Mouse (Mus musculus): ENCODE data around the gene Fhit. TPM values are rescaled to one million over a fixed set of nuclear protein-coding genes. Genes with fewer than 3 reads are reported as not detected.
A peak's percentile ranks its signal among the peaks of the same experiment; 100 is the strongest.

Gene Fhit
- polyA plus RNA-seq, 1 experiment from 2014 or later: 7.8 TPM

DNA sequence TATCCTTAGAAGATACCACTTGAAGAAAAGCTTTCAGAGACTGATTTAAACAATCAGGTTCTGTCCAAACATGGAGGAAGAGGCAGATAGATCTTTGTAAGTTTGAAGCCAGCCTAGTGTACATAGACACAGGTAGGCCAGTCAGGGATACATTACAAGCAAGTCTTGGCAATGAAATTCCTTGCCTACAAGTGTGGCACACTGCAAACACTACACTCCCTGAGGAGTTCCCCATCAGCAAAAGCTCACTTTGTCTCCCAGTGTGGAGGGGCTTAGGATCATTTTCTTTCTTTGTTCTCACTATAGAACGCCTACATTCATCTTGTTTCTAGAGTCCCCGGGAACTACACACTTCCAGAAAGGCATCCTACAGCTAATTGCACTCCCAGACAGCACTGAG, 1126.6 kb downstream of the Fhit start:
- ATAC-seq: no peak
- no peak overlapping the region for H3K9ac ChIP-seq (replicated peaks)
- no peak overlapping the region for H3K27ac ChIP-seq
- no peak overlapping the region for H3K4me2 ChIP-seq (replicated peaks)
- WGBS: 13% methylated on average over 2 of the region's 2 CpGs
- peaks cover 11% of the 10 kb centered on the region; the same call in 1 of the 2 replicates for H3K27me3 ChIP-seq
- no peaks in the 10 kb centered on the region for H3K4me1 ChIP-seq (replicated peaks)
- H3K36me3 ChIP-seq: no peaks in the 10 kb centered on the region
- no peaks in the 10 kb centered on the region for H3K9me3 ChIP-seq
- no peak overlapping the region for H3K4me3 ChIP-seq (replicated peaks)

DNA sequence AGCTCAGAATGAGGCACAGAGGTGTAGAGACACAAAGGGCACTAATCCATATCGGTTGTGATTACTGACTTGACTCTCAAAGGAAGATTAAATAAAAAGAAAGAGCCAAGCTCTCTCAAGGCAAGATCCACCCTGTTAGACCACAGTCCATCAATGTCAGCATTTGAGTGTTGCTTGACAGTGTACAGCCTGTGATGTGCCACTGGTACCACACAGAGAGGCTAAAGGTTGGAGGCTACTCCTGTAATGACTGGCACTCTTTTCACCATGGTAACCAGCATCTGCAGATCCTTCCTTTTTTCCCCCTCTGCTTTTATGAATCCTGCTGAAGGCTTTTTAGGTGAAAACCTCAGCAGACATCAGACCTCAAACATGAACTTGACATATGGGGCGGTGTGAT, 1138.5 kb downstream of the Fhit start:
- Histone ChIP-seq H3K4me2 (replicated peaks) (no peak overlapping the region), H3K27me3 (no peaks in the 10 kb centered on the region), H3K9ac (replicated peaks) (no peak overlapping the region), H3K36me3 (no peaks in the 10 kb centered on the region), H3K9me3 (0 out of 2 replicates have a peak, but pooled peaks cover 6% of the 10 kb centered on the region), H3K27ac (no peak overlapping the region), H3K4me1 (replicated peaks) (peaks cover 22% of the 10 kb centered on the region), H3K4me3 (replicated peaks) (no peak overlapping the region)
- peak; percentile 65; the same call in 1 of the 2 replicates for ATAC-seq
- WGBS: 58% methylated on average over 2 of the region's 2 CpGs

DNA sequence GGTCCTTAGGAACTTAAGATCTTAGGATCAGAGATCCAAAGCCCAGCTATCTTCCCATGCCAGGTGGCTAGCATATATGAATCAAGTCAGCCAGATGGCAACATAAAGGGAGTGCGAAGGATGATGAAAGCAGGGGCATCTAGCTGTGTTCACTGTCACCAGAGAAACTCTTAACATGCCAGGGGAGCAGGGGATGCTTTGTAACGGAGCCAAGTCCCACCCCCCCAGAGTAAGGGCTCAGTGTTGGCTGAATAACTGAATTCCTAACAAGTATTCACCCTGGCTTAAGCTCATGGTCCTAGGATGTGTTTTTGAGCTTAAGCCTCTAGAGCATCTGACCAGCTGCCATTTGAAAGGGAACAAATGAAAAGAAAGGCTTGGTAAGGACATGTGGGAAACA, 1139.5 kb downstream of the Fhit start:
- WGBS: 16% methylated on average over 2 of the region's 2 CpGs

DNA sequence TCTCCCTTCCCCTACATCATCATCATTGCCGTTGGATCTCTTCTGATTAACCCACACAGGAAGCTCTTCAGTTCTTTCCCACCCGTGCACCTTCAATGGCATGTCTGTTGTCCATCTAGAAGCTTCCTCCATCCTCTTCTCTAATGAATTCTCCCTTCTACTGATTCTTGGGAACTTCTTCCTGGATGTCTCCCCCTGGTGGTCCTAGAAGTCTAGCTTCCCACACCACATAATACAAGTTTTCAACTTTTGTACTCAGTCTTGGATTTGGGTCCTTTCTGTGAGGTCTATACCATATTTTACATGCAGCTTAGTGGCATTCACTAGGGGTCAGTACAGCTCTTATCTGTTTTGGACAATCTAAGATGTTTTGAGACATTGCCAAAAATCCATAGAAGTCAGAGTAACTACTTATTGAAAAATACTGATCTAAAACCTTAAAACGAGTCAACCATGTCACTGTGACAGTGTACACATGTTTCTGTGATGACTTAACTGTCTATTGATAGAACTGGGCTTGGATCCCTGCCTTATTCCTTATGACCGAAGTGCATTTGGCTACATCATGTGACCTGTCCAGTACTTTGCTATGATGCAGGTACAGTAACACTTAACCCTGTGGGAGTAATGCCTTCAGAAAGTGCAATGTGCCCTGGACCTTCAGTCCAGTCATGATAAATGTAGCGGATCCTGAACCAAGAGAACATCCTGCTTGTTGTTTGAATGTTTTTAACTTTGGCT, 1141.3 kb downstream of the Fhit start:
- no peak overlapping the region for H3K4me3 ChIP-seq (replicated peaks)
- peaks cover 22% of the 10 kb centered on the region for H3K4me1 ChIP-seq (replicated peaks)
- H3K27ac ChIP-seq: no peak overlapping the region
- no peak overlapping the region for H3K4me2 ChIP-seq (replicated peaks)
- H3K9ac ChIP-seq (replicated peaks): no peak overlapping the region
- H3K27me3 ChIP-seq: no peaks in the 10 kb centered on the region
- ATAC-seq: no peak
- 86% methylated on average over 5 of the region's 5 CpGs for WGBS
- H3K36me3 ChIP-seq: no peaks in the 10 kb centered on the region
- no peaks in the 10 kb centered on the region for H3K9me3 ChIP-seq

More for the DNA sequence above, 1139.5 kb downstream of the Fhit start:
- H3K4me3 ChIP-seq (replicated peaks): no peak overlapping the region
- ATAC-seq: peak; percentile 82
- H3K9ac ChIP-seq (replicated peaks): no peak overlapping the region
- H3K27me3 ChIP-seq: no peaks in the 10 kb centered on the region
- no peaks in the 10 kb centered on the region for H3K36me3 ChIP-seq
- H3K27ac ChIP-seq: peak overlapping the region; percentile 9; the same call in 1 of the 2 replicates
- H3K4me2 ChIP-seq (replicated peaks): no peak overlapping the region
- H3K4me1 ChIP-seq (replicated peaks): peaks cover 22% of the 10 kb centered on the region
- H3K9me3 ChIP-seq: no peaks in the 10 kb centered on the region

DNA sequence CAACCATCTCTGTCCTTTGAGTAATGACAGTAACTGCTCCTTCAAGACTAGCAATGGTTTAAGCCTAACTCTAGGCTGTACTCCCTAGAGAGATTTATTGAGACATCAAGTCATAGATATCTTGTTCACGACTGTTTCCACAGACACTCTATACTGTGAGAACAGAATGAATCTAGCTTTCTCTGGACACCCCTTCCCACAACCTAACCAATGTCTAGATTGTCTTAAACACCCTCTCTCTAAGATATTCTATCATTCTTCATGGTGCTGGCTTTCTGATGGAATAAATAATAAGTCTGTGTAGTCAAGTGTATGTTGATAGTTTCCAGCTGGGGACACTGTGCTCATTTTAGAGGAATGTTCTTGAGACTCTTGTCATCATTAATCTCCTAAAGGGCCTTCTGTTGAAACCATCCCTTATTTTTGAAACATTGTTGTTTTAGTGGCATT, 1148.0 kb downstream of the Fhit start:
- ATAC-seq: no peak
- Histone ChIP-seq H3K27ac (no peak overlapping the region), H3K4me2 (replicated peaks) (no peak overlapping the region), H3K9me3 (no peaks in the 10 kb centered on the region), H3K4me3 (replicated peaks) (no peak overlapping the region), H3K36me3 (no peaks in the 10 kb centered on the region), H3K27me3 (no peaks in the 10 kb centered on the region), H3K4me1 (replicated peaks) (no peaks in the 10 kb centered on the region), H3K9ac (replicated peaks) (no peak overlapping the region)
- WGBS: 80% methylated on average over 1 of the region's 1 CpGs

DNA sequence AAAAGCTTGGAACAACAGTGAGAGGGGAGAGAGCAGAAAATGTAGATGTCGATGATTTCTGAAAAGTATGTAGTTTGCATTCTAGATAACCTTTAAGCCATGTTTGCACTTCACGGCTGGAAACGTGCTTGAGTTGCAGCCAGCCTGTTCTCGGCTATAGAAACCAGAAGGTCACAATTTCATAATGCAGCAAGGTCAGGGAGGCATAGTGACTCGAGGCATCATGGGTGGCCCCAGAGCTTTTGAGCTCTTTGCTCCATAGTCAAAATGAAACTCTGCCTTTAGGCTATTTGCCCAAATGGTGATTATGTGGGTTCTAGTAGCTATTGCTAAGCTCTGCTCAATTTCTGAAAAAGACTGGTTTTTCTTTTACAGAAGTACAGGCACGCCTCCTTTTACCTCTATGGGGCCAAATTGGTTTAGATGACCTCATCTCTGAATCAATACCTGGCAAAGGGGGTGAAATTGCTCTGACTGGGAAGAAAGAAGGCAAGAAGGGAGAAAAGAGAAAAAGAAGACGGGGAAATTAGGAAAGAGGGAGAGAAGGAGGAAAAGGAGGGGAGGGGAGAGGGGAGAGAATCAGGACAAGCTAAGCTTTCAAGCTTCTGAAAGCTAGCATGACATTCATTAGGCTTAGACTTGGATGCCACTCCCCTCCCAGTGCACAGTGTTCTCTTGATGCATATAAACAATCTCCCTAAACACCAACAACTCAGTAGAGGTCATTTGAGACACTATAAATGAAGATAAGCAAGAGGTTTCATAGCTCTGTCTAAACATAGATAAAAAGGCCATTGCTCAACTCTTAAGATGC, 1148.6 kb downstream of the Fhit start:
- H3K27ac ChIP-seq: no peak overlapping the region
- H3K27me3 ChIP-seq: no peaks in the 10 kb centered on the region
- H3K9me3 ChIP-seq: no peaks in the 10 kb centered on the region
- no peak for ATAC-seq
- 50% methylated on average over 7 of the region's 7 CpGs for WGBS
- no peaks in the 10 kb centered on the region for H3K36me3 ChIP-seq
- H3K9ac ChIP-seq (replicated peaks): no peak overlapping the region
- no peak overlapping the region for H3K4me2 ChIP-seq (replicated peaks)
- no peak overlapping the region for H3K4me3 ChIP-seq (replicated peaks)
- no peaks in the 10 kb centered on the region for H3K4me1 ChIP-seq (replicated peaks)

DNA sequence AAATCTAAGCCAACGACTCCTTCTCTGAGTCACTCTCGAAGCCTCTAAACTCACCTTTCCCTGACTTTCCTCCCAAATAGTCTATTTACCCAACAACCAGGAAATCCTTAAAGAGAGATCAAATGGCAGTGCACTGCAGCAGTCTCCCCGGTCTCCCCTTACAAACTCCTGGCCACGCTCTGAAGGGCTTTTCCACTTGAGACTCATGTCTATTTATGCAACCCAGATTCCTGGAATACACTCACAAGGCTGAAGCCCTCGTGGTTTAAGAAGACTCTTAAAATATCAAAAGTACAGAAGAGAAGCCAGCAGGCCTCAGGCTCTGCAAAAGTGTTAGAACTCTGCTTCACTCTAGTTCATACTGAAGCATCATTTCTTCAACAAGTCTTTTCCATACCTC, 1155.6 kb downstream of the Fhit start:
- Histone ChIP-seq H3K27ac (no peak overlapping the region), H3K36me3 (no peaks in the 10 kb centered on the region), H3K4me2 (replicated peaks) (no peak overlapping the region), H3K9me3 (no peaks in the 10 kb centered on the region), H3K9ac (replicated peaks) (no peak overlapping the region), H3K27me3 (no peaks in the 10 kb centered on the region), H3K4me1 (replicated peaks) (no peaks in the 10 kb centered on the region), H3K4me3 (replicated peaks) (no peak overlapping the region)
- WGBS: 80% methylated on average over 5 of the region's 5 CpGs
- ATAC-seq: no peak

DNA sequence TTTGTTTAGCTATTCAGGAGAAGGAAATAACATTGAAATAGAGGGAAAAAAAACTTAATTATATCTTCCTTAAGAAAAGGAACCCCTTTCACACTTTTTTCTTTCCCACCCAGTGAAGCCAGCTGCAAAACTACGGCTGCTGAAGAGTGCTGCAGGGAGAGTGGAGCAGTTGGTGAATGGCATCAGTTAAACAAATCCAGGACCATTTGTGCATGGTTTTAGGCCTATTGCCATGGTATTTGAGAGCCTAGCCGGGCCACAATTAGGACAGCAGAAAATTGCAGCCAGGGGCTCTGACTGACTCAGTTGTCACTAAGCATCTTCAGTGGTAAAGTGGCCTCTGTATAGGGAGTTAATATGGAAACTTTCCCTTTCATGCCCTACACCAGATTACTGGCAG, 1158.0 kb downstream of the Fhit start:
- Histone ChIP-seq H3K4me2 (replicated peaks) (no peak overlapping the region), H3K27ac (no peak overlapping the region)
- ATAC-seq: no peak

DNA sequence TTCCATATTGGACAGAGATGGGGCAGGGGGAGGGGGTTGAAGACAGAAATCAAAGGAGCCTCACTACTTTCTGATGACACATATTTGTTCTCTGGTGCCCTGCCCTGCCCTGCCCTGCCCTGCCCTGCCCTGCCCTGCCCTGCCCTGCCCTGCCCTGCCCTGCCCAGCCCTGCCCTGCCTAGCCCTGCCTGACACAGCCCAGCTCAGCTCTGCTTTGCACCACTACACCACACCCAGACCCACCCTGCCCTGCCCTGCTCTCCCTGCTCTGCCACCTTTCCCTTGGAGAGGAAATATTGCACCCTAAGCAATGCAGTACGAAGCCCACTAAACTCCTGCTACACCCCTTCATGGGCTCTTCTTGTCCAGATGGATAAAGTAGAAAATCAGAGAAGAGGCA, 1171.2 kb downstream of the Fhit start:
- Histone ChIP-seq H3K27ac (no peak overlapping the region), H3K4me1 (replicated peaks) (no peaks in the 10 kb centered on the region), H3K9ac (replicated peaks) (no peak overlapping the region), H3K36me3 (no peaks in the 10 kb centered on the region), H3K27me3 (no peaks in the 10 kb centered on the region), H3K9me3 (no peaks in the 10 kb centered on the region), H3K4me2 (replicated peaks) (no peak overlapping the region), H3K4me3 (replicated peaks) (no peak overlapping the region)
- 74% methylated on average over 1 of the region's 1 CpGs for WGBS
- no peak for ATAC-seq

More for the DNA sequence above, 1158.0 kb downstream of the Fhit start:
- no peaks in the 10 kb centered on the region for H3K36me3 ChIP-seq
- H3K27me3 ChIP-seq: no peaks in the 10 kb centered on the region
- H3K4me1 ChIP-seq (replicated peaks): no peaks in the 10 kb centered on the region
- H3K9ac ChIP-seq (replicated peaks): no peak overlapping the region
- no peaks in the 10 kb centered on the region for H3K9me3 ChIP-seq
- 49% methylated on average over 2 of the region's 2 CpGs for WGBS
- H3K4me3 ChIP-seq (replicated peaks): no peak overlapping the region

DNA sequence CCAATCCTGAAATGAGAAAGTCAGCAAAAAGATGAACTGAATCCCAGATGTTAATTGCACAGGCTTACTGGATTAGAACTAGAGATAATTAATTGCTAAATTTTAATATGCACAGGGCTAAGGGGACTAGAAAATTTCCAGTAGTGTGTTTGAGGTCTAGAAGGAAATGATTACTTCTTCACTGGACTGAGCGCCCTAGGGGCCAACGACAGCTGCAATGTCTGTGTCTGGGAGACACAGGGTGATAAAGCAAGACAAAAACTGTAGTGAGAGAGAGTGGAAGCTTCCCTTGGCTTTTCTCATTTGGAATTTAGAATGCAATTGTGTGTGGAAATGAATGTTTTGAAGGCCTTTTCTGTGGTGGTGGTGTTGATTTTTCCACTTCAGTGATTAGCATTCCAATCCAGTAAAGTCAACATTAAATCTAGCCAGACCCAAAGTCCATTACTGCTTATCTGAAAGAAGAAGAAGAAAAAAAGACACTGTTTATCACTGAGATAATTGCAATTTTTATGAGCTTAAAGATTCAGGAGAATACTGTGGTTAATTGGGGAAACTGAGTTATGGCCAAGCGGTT, 1184.8 kb downstream of the Fhit start:
- H3K27ac ChIP-seq: no peak overlapping the region
- H3K36me3 ChIP-seq: no peaks in the 10 kb centered on the region
- ATAC-seq: 0 out of 2 replicates have a peak, but pooled peaks have one; percentile 55
- H3K4me3 ChIP-seq (replicated peaks): no peak overlapping the region
- no peak overlapping the region for H3K4me2 ChIP-seq (replicated peaks)
- peaks cover 4% of the 10 kb centered on the region for H3K4me1 ChIP-seq (replicated peaks)
- H3K27me3 ChIP-seq: no peaks in the 10 kb centered on the region
- no peaks in the 10 kb centered on the region for H3K9me3 ChIP-seq
- H3K9ac ChIP-seq (replicated peaks): no peak overlapping the region
- WGBS: 72% methylated on average over 3 of the region's 3 CpGs

DNA sequence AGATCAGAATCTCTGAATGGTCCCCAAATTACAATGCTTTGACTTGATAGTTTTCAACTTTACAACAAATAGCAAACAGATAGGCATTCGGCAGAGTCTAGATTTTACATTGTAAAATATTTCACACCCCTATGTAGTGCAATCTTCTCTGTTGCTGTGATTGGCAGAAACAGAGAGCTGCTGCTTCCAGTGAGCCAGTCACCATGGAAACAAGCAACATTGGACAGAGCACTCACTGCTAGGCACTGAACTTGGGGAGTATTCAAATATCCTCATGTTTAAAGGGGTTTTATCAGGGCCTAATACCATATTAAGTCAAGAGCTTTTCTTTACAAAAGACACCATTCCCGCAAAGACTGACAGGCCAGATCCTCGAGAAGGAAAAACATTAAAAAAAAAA, 1187.4 kb downstream of the Fhit start:
- Histone ChIP-seq H3K9me3 (no peaks in the 10 kb centered on the region), H3K4me1 (replicated peaks) (peaks cover 4% of the 10 kb centered on the region), H3K36me3 (no peaks in the 10 kb centered on the region), H3K27me3 (no peaks in the 10 kb centered on the region), H3K27ac (no peak overlapping the region), H3K9ac (replicated peaks) (no peak overlapping the region), H3K4me2 (replicated peaks) (no peak overlapping the region), H3K4me3 (replicated peaks) (no peak overlapping the region)
- ATAC-seq: peak; percentile 73
- 16% methylated on average over 3 of the region's 3 CpGs for WGBS

DNA sequence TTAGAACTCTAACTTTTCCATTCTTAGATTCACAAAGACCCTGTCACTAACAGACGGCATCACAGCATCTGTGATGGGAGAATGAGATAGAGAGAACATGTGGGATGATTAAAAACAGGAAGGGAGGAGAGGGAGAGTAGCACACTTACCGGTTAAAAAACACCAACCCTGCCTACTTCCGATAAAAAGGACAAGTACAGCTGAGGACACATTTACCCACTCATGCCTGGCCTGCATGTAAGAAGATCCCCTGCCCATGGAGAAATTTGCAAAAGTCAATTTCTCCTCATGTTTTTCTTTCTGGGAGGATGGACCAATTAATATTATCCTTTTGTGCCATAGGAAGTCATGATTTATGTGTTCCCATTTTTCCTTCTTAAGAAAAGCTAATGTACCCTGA, 1198.0 kb downstream of the Fhit start:
- H3K9me3 ChIP-seq: no peaks in the 10 kb centered on the region
- no peaks in the 10 kb centered on the region for H3K36me3 ChIP-seq
- no peak overlapping the region for H3K4me3 ChIP-seq (replicated peaks)
- H3K27me3 ChIP-seq: no peaks in the 10 kb centered on the region
- 91% methylated on average over 3 of the region's 3 CpGs for WGBS
- ATAC-seq: no peak
- no peak overlapping the region for H3K4me2 ChIP-seq (replicated peaks)
- no peaks in the 10 kb centered on the region for H3K4me1 ChIP-seq (replicated peaks)
- no peak overlapping the region for H3K27ac ChIP-seq
- no peak overlapping the region for H3K9ac ChIP-seq (replicated peaks)

Measured in midbrain, embryonic 13.5 days (tissue).